Mouse (Mus musculus) ES-E14 (cell line): ENCODE results near the gene Pradc1. TPM values are rescaled to one million over a fixed set of nuclear protein-coding genes. Genes with fewer than 3 reads are reported as not detected.

ENCODE experiments used
- DNase-seq: peaks from one replicate; pipeline ENCODE4 v3.0.0-alpha.2; 2013; ENCODE audit warnings: low read depth, low spot score
- H3K27ac ChIP-seq: 2 replicates; pipeline ENCODE4 v1.5.1; 2012; ENCODE audit warnings: low read depth, mild to moderate bottlenecking, low read length, moderate library complexity, mixed read lengths; ENCODE audit not compliant: poor library complexity, insufficient read depth, severe bottlenecking
- H3K36me3 ChIP-seq: 2 replicates; pipeline ENCODE4 v1.6.1; 2012; ENCODE audit warnings: mild to moderate bottlenecking, low read length, moderate library complexity, mixed read lengths; ENCODE audit not compliant: control insufficient read depth, poor library complexity, insufficient read depth, severe bottlenecking
- H3K4me1 ChIP-seq, 2 experiments: fragments of 150-350 bp in 1 of 2; sonication (generic) in 1 of 2; 2 replicates each; pipeline ENCODE4 v1.6.1; 2012; ENCODE audit warnings: low read length in 2 of 2, mild to moderate bottlenecking in 1 of 2, mixed read lengths in 1 of 2; ENCODE audit not compliant: control insufficient read depth in 2 of 2, insufficient read depth in 2 of 2, poor library complexity in 1 of 2
- H3K4me3 ChIP-seq, 2 experiments: fragments of 150-350 bp in 1 of 2; sonication (generic) in 1 of 2; 2 replicates each; pipeline ENCODE4 v1.5.1; 2012; ENCODE audit warnings: low read length in 2 of 2, low read depth in 1 of 2, mild to moderate bottlenecking in 1 of 2, mixed read lengths in 1 of 2; ENCODE audit not compliant: insufficient read depth in 1 of 2, poor library complexity in 1 of 2, severe bottlenecking in 1 of 2
- H3K9ac ChIP-seq: 2 replicates; pipeline ENCODE4 v1.6.1; 2012; ENCODE audit warnings: low read depth, mild to moderate bottlenecking, low read length, mixed read lengths; ENCODE audit not compliant: poor library complexity, insufficient read depth, severe bottlenecking
- H3K9me3 ChIP-seq: fragments of 150-350 bp; sonication (generic); 2 replicates; pipeline ENCODE4 v1.6.1; 2012; ENCODE audit warnings: low read depth, mild to moderate bottlenecking, low read length; ENCODE audit not compliant: control insufficient read depth, insufficient read depth
- CHD2 ChIP-seq: IDR thresholded peaks from 2 replicates; pipeline ENCODE4 v1.6.1; 2014; ENCODE audit warnings: mild to moderate bottlenecking, low read depth, low read length, inconsistent platforms
- HCFC1 ChIP-seq: IDR thresholded peaks from 2 replicates; pipeline ENCODE4 v1.6.1; 2012; ENCODE audit warnings: low read length, inconsistent platforms, borderline replicate concordance; ENCODE audit not compliant: insufficient read depth
- MAFK ChIP-seq: IDR thresholded peaks from 2 replicates; pipeline ENCODE4 v1.6.1; 2014; ENCODE audit warnings: mild to moderate bottlenecking, low read depth, low read length, inconsistent platforms; ENCODE audit not compliant: insufficient read depth
- ZC3H11A ChIP-seq: IDR thresholded peaks from 2 replicates; pipeline ENCODE4 v1.6.1; 2012; ENCODE audit warnings: low read depth, mild to moderate bottlenecking, inconsistent platforms, low read length, borderline replicate concordance
- ZNF384 ChIP-seq: IDR thresholded peaks from 2 replicates; pipeline ENCODE4 v1.6.1; 2012; ENCODE audit warnings: low read depth, low read length, inconsistent platforms
- in situ Hi-C, 2 experiments: fragments of 600-800 bp; cut with MboI; formaldehyde crosslinking; loops; one replicate each; pipeline ENCODE4 v1.15.1; 2025; ENCODE audit warnings: low sequenced_read_pairs in 2 of 2, inconsistent platforms in 1 of 2; ENCODE audit not compliant: unreplicated experiment in 2 of 2
- total RNA-seq: library from RNA; depleted of rRNA; stranded (reverse); fragments of 300-350 nt; gene quantifications from 2 replicates; pipeline ENCODE4 v1.2.3, GENCODE M21; 2012

The Pradc1 gene
- total RNA-seq, 1 experiment = 23.4 TPM

DNA sequence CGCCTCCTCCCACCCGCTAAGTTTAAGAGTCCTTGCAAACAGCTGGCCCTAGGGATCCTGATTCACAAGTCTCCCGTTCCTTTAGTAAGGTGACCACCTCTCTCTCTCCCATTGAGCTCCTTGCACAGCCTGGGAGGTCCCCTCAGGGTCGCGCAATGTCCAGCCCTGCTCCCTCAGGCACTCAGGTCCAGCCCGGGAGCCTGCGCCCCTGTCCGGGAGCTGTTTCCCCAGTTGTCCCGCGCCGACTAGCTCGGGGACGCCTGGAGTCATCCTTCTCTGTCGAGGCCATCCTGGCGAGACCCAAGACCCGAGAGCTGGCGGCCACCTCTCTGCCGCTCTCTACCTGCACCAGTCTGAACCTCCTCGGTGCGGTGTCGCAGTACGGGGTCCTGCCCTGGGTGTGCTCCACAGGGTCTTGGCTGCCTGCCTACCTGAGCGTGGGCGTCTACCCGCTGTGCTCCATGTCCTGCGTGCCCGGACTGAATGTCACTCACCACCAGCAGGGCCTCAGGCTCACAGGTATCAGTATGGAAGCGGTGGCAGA, 27.9 kb downstream of the Pradc1 start, which contains the start of gene Noto:
Gene Noto, plus strand, starts transcription at position 51 of the 544 bp plus-strand sequence.
- in situ Hi-C loops = loop anchor here in 1 of 2 experiments (25.0 kb wide), 1 partner anchor 262 kb away; no protein-coding TSS in a partner anchor
- peak within 1 kb of the TSS; percentile 27 to 59; a peak in 3 of 4 replicates for H3K4me3 ChIP-seq
- H3K9ac ChIP-seq = peak within 1 kb of the TSS; percentile 24

DNA sequence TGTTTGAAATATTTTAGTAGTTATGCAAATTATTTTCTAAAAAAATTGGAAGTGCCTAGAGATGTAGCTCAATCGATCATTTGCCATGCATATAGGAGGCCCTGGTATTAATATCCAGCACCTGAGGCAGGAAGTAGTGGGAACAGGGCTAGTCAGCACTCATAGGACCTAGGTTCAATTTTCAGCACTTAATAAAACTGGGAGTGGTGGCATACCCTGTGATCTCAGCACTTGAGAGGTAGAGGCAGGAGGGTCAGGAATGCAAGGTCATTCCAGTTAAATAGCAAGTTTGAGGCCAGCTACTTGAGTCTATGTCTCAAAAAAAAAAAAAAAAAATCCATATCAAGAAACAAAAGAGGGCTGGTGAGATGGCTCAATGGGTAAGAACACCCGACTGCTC, 32.6 kb downstream of the Pradc1 start:
- in situ Hi-C loops = loop anchor here (10.0 to 25.0 kb wide), 2 partner anchors 74 to 257 kb away; no protein-coding TSS in a partner anchor
- Histone ChIP-seq H3K27ac (no peak overlapping the region), H3K4me1 (peaks cover 0 to 2% of the 10 kb centered on the region in 2 experiments; a peak in 1 of 4 replicates), H3K36me3 (no peaks in the 10 kb centered on the region), H3K4me3 (no peak overlapping the region), H3K9me3 (no peaks in the 10 kb centered on the region), H3K9ac (no peak overlapping the region)
- no peak for DNase-seq
- TF ChIP-seq CHD2 = no peak
- no peak for TF ChIP-seq ZNF384
- TF ChIP-seq MAFK = no peak
- no peak for TF ChIP-seq HCFC1
- no peak for TF ChIP-seq ZC3H11A

More for the DNA sequence above, 27.9 kb downstream of the Pradc1 start, which contains the start of gene Noto:
- Histone ChIP-seq H3K36me3 (no peaks in the 10 kb centered on the region), H3K9me3 (no peaks in the 10 kb centered on the region), H3K27ac (no peak within 1 kb of the TSS), H3K4me1 (peaks cover 0 to 2% of the 10 kb centered on the region in 2 experiments; a peak in 1 of 4 replicates)
- TF ChIP-seq ZC3H11A (no peak), MAFK (no peak), HCFC1 (no peak), ZNF384 (no peak), CHD2 (no peak)
- DNase-seq = no peak

DNA sequence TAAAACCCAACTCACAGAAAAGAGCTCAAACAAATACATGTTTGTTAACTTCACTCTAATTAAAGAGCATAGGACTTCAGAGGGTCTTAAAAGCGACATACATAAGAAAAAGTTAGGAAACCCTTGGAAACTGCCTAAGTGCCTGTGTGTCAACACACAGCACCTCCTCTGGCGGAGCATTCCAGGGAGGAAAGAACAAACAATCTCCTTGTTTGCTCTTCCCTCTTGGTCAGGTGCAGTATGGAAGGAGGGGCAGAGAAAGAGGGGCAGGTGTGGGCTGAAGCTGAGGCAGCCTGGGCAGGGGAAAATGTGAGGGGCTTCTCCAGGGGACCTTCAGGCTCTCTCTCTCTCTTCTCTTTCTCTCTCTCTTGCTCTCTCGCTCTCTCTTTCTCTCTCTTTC, 35.9 kb downstream of the Pradc1 start:
- H3K27ac ChIP-seq = no peak overlapping the region
- TF ChIP-seq CHD2 (no peak), ZC3H11A (no peak), HCFC1 (no peak), MAFK (no peak), ZNF384 (no peak)
- H3K36me3 ChIP-seq = no peaks in the 10 kb centered on the region
- H3K9me3 ChIP-seq = no peaks in the 10 kb centered on the region
- H3K4me3 ChIP-seq = no peak overlapping the region
- H3K9ac ChIP-seq = no peak overlapping the region
- DNase-seq = no peak
- H3K4me1 ChIP-seq = no peaks in the 10 kb centered on the region
- in situ Hi-C loops = loop anchor here (10.0 to 25.0 kb wide), 2 partner anchors 71 to 254 kb away; no protein-coding TSS in a partner anchor

DNA sequence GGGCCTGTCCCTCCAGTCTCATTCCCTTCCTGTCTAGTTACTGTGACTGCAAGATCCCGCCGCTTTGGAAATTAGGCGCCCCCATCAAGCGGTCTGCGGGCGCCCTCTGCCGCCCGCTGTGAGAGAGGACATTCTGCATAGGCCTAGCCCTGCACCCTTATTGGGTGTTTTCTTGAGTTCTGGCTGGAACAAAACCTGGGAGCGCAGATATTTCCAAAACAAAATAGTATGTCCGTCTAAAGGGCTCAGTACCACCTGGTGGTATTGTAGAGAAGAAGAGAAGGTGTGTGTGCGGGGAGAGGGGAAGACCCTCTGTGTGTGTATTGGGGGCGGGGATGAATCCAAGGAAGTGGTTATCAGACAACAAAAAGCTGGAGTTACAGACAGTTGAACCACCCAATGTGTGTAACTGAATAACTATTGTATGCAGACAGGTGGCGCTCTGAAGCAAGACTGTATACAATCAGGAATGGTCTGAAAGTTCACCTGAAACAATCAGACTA, 40.9 kb downstream of the Pradc1 start:
- peak; percentile 76 for DNase-seq
- Histone ChIP-seq H3K36me3 (no peaks in the 10 kb centered on the region), H3K9ac (peak overlapping the region; percentile 31; the same call in 1 of the 2 replicates), H3K4me3 (0 out of 4 replicates have a peak overlapping the region, but pooled peaks of 1 of the 2 experiments have one; percentile 11), H3K27ac (no peak overlapping the region), H3K4me1 (peaks cover 0 to 3% of the 10 kb centered on the region in 2 experiments; a peak in 1 of 4 replicates), H3K9me3 (no peaks in the 10 kb centered on the region)
- in situ Hi-C loops = loop anchor here (5.0 to 25.0 kb wide), 3 partner anchors 66 to 249 kb away; no protein-coding TSS in a partner anchor
- TF ChIP-seq ZNF384 = peak; percentile 45; the same call in 1 of the 2 replicates
- TF ChIP-seq HCFC1 = no peak
- TF ChIP-seq MAFK = no peak
- TF ChIP-seq ZC3H11A = peak; percentile 73; the same call in 1 of the 2 replicates
- TF ChIP-seq CHD2 = peak; percentile 61
